Mouse (Mus musculus): Measurements from ENCODE around the gene Avp. TPM values are rescaled to one million over a fixed set of nuclear protein-coding genes. Genes with fewer than 3 reads are reported as not detected.

The Avp gene
- polyA plus RNA-seq, 1 experiment = not detected

- no peaks in the 10 kb centered on the region for H3K27me3 ChIP-seq (ENCODE audit: control insufficient read depth, insufficient read depth, low read length)
- H3K27ac ChIP-seq (ENCODE audit: control insufficient read depth, insufficient read depth, low read depth, low read length) = no peak overlapping the region
- no peaks in the 10 kb centered on the region for H3K4me1 ChIP-seq (ENCODE audit: control insufficient read depth, insufficient read depth, low read length)
- no peak overlapping the region for H3K4me3 ChIP-seq (ENCODE audit: control insufficient read depth, low read depth, low read length)
- TF ChIP-seq CTCF (IDR thresholded peaks at IDR 0.05; ENCODE audit: control insufficient read depth, insufficient read depth, insufficient replicate concordance, low read depth, low read length) = no peak
- no peak for TF ChIP-seq POLR2A (IDR thresholded peaks at IDR 0.05; ENCODE audit: control insufficient read depth, low read depth, low read length)
- H3K36me3 ChIP-seq (ENCODE audit: control insufficient read depth, insufficient read depth, low read length) = no peaks in the 10 kb centered on the region
These were observed 45.5 kb downstream of the Avp start for GRCm38 (mm10) chr2:130536890-130537289.

- Histone ChIP-seq H3K4me3 (ENCODE audit: control insufficient read depth, low read depth, low read length) (no peak overlapping the region), H3K4me1 (ENCODE audit: control insufficient read depth, insufficient read depth, low read length) (no peaks in the 10 kb centered on the region), H3K27ac (ENCODE audit: control insufficient read depth, insufficient read depth, low read depth, low read length) (no peak overlapping the region), H3K27me3 (ENCODE audit: control insufficient read depth, insufficient read depth, low read length) (no peaks in the 10 kb centered on the region), H3K36me3 (ENCODE audit: control insufficient read depth, insufficient read depth, low read length) (no peaks in the 10 kb centered on the region)
- TF ChIP-seq CTCF (IDR thresholded peaks at IDR 0.05; ENCODE audit: control insufficient read depth, insufficient read depth, insufficient replicate concordance, low read depth, low read length) (no peak), POLR2A (IDR thresholded peaks at IDR 0.05; ENCODE audit: control insufficient read depth, low read depth, low read length) (no peak)
These were observed 47.3 kb downstream of the Avp start for GRCm38 (mm10) chr2:130535017-130535416.

- TF ChIP-seq POLR2A (IDR thresholded peaks at IDR 0.05; ENCODE audit: control insufficient read depth, low read depth, low read length) (no peak), CTCF (IDR thresholded peaks at IDR 0.05; ENCODE audit: control insufficient read depth, insufficient read depth, insufficient replicate concordance, low read depth, low read length) (no peak)
- Histone ChIP-seq H3K36me3 (ENCODE audit: control insufficient read depth, insufficient read depth, low read length) (no peaks in the 10 kb centered on the region), H3K27ac (ENCODE audit: control insufficient read depth, insufficient read depth, low read depth, low read length) (no peak overlapping the region)
These were observed 50.2 kb downstream of the Avp start for GRCm38 (mm10) chr2:130532201-130532600.

More at GRCm38 (mm10) chr2:130532201-130532600, 50.2 kb downstream of the Avp start:
- no peak overlapping the region for H3K4me3 ChIP-seq (ENCODE audit: control insufficient read depth, low read depth, low read length)
- no peaks in the 10 kb centered on the region for H3K4me1 ChIP-seq (ENCODE audit: control insufficient read depth, insufficient read depth, low read length)
- H3K27me3 ChIP-seq (ENCODE audit: control insufficient read depth, insufficient read depth, low read length) = no peaks in the 10 kb centered on the region

Other genes with a start within 250 kb of the Avp start
- gene Cpxm1, start 185.0 kb downstream of the Avp start, polyA plus RNA-seq (2012; rRNA removed) = 73.4 and 89.5 TPM in 2 replicates
- gene Gm28372, start 177.3 kb downstream of the Avp start, polyA plus RNA-seq (2012; rRNA removed) = 0.57 and 0.99 TPM in 2 replicates
- 316 and 321 TPM in 2 replicates for gene 1700020A23Rik, start 177.3 kb downstream of the Avp start, polyA plus RNA-seq (2012; rRNA removed)
- 251 and 255 TPM in 2 replicates for gene Tmem239, start 176.1 kb downstream of the Avp start, polyA plus RNA-seq (2012; rRNA removed)
- gene Vps16, start 158.2 kb downstream of the Avp start, polyA plus RNA-seq (2012; rRNA removed) = 45.6 and 55.8 TPM in 2 replicates
- 46.3 and 48.0 TPM in 2 replicates for gene Pced1a, start 157.9 kb downstream of the Avp start, polyA plus RNA-seq (2012; rRNA removed)
- 11.0 and 11.6 TPM in 2 replicates for gene Ptpra, start 132.3 kb downstream of the Avp start, polyA plus RNA-seq (2012; rRNA removed)
- gene Mrps26, start 18.8 kb downstream of the Avp start, polyA plus RNA-seq (2012; rRNA removed) = 22.4 and 30.2 TPM in 2 replicates
- not detected in 2 replicates for gene Oxt, start 6.4 kb downstream of the Avp start, polyA plus RNA-seq (2012; rRNA removed)
- gene Fastkd5, start 47.5 kb upstream of the Avp start, polyA plus RNA-seq (2012; rRNA removed) = 1.2 and 1.6 TPM in 2 replicates
- 7.7 and 8.0 TPM in 2 replicates for gene Ubox5, start 47.5 kb upstream of the Avp start, polyA plus RNA-seq (2012; rRNA removed)
- 3.6 and 4.3 TPM in 2 replicates for gene Lzts3, start 60.2 kb upstream of the Avp start, polyA plus RNA-seq (2012; rRNA removed)
- gene Ddrgk1, start 82.1 kb upstream of the Avp start, polyA plus RNA-seq (2012; rRNA removed) = 31.0 and 37.0 TPM in 2 replicates
- gene Itpa, start 85.1 kb upstream of the Avp start, polyA plus RNA-seq (2012; rRNA removed) = 26.1 and 26.2 TPM in 2 replicates
- gene Slc4a11, start 115.0 kb upstream of the Avp start, polyA plus RNA-seq (2012; rRNA removed) = 1.5 and 1.6 TPM in 2 replicates